Mouse (Mus musculus): ENCODE measurements at regions not wholly inside any gene's neighbourhood (a gene's known extent, or its start where the extent isn't known, plus 50 kb on each side); places are given as distances from the start of the nearest gene placed in this dataset.

DNA sequence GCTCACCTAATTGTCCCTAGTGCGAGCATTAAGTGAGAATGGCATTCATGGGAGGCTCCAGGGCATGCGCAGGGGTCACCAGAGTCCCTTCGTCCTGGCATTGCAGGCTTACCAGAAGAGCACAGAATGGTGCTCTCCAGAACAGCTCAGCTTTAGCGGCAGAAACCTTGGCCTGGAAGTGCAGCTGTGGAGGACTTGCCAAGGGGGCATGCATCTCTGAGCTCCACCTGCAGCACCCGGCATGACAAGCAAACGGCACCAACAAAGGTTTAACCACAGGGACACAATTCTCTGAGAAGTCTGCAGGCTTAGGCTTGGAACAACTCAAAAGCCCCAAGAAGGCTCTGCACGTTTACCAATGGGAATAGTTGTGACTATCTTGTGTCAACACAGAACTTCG is 128.4 kb downstream of the Rpap3 start:
- DNase-seq = peak; percentile 24 to 49

DNA sequence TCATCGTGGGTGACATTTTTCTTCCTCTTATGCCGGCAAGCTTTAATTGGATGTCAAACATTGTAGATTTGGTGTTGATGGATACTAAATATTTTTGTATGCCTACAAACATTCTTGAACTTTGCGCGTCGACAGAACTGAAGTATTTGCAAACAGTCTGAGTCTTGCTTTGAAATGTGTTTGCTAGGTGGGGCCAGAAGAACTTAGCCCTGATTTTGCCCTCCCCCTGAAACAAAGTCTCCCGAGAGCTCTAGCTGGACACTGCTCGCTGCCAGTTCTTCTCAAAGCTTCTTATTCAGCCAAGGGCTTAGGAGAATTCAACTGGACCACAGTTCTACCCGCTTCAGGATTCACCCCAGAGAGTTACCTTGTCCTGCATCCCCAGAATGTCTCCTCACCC is 133.0 kb downstream of the Rpap3 start:
- no peak for DNase-seq

DNA sequence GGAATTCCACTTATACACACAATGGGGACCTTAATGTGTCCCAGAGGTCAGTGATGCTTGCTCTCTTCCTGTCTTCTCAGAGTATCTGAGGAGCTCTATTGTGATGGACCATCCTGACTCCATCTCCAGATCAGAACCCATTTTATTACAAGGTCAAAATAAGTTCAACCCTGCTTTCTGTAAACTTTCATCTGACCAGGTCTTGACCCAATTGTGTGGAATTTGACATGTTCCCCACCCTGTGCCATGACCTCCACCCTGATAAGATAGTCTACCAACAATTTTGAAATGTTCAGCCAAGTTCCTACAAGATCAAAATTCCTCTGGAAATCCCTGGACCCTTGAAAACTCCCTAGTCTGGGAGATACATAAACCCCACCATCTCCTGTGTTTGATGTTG is 133.7 kb downstream of the Rpap3 start:
- DNase-seq = no peak

DNA sequence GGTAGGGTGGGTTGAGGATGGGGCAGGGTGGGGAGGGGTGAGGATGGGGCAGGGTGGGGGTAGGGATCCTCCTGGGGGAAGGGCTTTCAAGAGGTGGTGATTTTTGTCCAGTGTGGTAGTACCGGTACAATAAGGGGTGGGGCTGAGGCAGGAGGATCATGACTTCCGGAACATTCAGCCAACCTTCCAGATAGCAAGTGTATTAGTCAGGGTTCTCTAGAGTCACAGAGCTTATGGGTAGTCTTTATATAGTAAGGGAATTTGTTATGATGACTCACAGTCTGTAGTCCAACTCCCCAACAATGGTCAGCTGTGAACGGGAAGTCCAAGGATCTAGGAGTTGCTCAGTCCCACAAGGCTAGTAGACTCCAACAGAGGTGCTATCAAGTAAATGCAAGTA is 145.5 kb downstream of the Rpap3 start:
- DNase-seq = no peak

DNA sequence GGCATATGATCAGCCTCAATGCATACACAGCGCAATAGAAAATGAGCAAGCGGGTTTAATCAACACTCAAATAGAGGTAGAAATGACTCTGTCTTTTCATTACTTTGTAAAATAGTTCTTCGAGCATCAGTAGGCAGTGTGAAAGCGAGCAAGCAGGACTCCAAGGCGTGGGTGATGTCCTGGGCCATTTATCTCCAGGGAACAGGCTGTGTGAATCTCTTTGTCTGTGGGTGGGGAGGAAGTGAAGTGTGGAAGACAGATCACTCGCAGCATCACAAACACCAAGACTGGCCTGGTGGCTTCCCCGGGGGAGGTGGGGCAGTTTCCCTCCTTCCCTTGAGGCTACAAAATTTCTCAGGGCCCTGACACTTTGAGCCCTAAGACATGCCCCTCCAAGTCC is 146.9 kb downstream of the Rpap3 start:
- DNase-seq = no peak

DNA sequence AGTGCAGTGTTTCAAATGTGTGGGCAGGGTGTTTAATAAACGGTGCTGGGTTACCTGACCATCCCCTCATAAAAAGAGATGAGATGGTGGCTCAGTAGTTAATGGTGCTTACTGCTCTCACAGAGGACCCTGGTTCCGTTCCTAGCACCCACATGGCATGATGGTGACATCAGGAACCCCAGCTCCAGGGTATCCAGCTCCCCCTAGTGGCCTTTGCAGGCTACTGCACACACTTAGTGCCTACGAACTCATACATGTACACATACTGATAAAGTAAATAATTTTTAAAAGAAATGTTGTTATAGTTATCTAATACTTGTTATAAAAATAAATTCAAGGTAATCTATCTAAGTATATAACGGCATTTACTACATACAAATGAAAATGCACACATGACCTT is 157.3 kb downstream of the Rpap3 start:
- DNase-seq = no peak

DNA sequence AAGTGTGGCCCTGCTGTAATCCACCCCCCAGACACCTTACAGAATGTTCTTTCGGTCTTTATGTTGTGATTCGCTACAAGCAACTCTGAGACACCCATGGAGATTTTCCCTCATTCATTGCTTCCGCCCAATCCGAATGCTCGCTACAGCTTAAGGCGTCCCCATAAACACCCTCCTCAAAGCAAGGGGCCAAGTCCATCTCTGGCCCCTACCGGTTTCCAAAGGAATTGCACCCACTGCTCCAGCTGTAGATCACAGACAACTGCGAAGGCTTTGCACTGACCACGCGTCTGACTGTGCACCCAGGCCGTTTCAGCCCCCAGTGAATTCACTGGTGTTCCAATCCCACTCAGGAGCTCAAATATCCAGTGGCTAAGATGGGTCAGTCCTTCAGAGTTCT is 160.6 kb downstream of the Rpap3 start:
- no peak for DNase-seq

DNA sequence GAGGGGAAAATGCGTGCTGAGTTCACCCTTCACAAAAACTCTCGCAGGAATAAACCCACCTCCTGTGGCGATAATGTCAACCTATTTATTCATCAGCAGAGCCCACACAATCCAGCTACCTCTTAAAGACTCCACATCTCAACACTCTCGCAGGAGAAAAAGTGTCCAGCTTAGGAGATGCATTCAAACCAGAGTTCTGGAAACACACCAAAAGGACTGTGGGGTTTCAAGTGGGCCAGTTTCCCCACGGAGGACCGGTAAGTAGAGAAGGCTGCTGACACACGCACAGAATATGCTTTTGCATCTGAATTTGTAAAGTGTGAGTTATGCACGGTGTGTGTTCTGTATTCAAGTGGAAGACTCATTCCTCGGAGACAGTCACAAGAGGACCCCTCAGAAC is 164.0 kb downstream of the Rpap3 start:
- DNase-seq = no peak

DNA sequence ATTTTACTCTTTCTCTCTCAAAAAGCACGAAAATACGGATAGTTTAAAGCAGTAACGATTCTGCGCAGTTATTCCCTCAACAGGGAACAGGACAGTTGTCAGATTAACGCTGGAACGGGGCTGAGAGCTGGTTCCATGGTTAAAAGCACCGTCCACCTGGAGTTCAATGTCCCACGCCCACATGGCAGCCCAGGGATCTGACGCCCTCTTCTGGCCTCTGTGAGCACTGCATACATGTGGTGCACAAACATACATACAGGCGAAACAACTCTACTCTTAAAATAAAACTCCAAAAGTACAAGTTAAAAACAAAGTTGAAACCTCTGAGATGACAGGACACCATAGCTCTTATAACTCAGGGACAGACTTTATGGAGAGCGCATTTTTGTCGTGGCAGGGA is 169.5 kb downstream of the Rpap3 start:
- no peak for DNase-seq

DNA sequence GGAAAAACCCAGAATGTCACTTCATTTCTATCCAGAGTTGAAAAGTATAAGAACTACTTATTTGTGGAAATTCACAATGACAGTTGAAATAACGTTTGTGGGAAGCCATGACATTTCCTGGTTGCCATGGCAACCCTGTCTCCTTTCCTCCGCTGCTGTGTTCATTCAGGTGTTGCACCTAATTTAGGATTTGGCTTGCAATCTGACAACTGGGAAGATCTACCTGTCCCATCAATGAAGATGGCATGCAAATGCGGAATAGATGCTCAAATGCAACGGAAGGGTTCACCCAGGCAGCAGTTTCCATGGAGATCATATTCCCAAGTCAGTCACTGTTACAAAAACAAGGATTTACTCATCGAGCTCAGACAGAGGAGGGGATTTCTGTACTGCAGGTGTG is 170.7 kb downstream of the Rpap3 start:
- DNase-seq = peak; percentile 20 to 38

DNA sequence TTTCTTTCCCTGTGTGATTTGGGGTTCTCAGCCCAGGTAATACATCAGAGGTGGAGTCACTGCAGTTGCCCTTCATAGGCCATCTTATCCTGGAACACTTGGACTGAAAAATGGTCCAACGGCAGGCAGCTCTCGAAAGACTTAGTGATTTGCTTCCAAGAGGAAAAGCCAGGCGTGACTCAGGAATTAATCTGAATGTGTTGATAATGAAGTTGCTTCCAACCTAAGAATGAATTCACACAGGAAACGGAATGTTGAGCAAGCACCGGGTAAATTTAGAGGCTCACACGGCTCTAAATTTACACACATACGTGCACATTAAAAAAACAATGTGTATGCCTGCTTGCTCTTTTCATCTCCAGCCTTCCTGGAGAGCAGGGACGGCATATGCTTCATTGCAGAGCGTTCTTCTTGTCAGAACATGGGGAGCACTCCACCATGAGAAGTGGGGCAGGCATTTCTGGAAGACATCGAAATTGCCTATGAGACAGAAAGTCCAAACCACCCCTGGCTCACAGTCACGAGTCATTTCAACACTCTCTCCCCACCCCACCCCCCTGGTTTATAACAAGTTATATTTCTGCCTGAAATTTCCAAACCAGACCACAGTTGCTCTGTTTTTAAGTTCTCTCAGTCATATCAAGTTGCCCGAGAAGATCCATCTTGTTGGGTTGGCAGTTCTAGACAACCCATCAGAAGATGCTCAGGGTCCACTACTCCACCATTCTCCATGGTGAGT is 171.9 kb downstream of the Rpap3 start:
- no peak for DNase-seq

DNA sequence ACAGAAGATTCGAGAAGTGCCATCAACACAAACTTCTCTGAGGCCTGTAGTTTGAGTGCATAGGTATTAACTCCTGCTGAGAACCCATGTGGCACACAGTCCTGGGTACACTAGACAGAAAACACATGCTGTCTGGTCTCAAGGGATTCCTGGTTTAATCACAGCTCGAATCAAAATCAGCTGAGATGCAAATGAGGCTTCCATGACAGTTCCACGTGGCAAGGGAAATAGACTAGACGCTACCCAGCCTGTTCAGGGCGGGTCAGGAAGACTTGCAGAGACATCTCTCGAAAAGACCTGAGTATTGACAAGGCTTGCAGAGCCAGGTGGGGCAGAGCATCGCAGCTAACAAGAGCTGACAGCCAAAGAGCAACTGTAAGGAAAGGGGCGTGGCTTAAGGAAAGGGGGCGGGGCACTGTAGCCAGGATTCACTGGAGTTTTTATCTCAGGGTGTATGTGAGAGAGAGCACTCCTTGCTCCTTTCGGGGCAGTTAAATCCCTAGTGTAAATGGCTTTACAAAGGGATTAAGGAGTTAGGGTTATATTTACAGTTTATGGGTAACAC is 173.2 kb downstream of the Rpap3 start:
- DNase-seq = peak; percentile 34 to 35

DNA sequence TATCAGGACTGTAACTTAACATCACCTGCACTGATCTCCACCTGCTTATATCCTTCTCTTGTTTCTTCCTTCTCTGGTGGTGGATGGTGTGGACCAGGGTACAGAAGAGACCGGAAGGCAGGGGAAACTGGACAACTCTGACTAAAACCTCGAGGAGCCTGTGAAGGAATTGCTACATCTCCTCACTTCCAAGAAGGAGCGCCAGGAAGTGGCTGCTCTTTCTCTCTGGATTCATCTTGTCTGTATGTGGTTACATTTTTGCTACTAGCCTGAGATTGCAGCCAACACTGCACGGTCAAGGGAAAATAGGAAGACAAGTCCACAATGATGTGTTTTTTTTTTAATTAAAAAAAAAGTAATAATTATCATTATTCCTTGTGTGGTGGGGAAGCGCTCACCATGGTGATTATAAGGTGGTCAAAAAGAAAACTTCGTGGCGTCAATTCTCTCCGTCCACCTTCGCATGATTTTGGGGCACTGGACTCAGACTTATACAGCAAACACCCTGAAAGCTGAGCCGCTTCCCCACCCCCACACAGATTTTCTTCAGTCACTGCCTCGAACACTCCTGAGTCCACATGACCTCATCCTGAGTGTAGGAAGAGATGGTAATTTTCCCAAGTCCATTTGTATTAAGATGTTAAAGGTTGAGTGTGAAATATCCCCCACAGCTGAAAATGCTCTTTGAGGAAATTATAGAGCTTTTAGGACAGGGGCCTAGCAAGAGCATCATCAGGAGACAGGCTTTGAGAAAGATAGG is 177.2 kb downstream of the Rpap3 start:
- no peak for DNase-seq

DNA sequence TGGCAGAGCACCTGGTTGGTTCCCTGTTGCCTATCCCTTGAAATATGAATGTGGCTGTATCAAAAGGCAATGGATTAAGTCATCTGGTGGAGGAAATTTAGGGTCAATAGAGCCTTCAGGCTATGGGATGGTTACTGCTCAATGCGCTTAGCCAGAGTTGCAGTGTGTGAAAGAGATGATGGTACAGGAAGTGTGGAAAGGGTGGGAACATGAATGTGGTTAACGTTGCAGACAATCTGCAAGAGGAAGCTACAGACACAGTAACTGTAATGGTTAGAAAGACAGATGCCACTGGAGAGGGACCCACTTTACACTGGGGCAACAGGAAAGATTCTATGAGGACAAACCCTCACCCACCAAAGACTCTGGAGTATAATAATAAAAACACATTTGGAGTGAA is 185.2 kb downstream of the Rpap3 start:
- no peak for DNase-seq

DNA sequence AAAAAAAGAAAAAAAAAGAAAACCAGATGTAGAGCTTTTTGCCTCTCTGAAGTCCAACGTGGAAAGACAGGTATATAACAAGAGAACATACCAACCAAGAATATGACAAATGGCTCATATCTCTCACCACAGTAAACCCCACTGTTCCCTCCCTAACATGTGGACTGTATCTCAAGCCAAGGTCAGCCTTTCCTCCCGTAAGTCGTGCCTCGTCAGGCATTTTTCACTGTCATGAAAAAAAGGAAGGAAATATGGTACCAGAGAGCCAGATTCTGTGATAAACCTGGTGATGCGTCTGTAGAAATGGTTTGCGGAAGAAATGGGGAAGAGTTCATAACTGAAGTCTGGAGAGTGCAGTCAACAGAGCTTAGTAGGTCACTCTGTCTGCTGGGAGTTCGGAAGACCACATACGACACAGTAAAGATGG is 185.7 kb downstream of the Rpap3 start:
- DNase-seq = no peak

DNA sequence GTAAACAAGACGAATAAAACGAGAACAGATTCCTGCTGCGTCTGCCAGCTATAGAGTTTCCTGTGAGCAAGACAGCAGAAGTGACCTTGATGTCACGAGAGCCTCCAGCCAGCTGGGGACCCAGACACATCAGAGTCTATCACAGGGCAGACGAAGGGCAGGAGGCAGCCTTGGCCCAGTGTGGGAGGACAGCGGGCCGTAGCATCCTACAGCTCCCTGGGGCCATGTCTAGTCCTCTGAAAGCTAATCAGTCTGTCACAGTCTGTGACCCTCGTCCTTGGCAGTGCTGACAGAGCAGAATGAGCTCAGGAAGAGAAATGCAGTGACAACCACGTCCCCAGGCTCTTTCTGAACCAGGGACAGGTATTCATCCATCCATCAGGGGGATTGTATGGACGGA is 187.7 kb downstream of the Rpap3 start:
- no peak for DNase-seq

DNA sequence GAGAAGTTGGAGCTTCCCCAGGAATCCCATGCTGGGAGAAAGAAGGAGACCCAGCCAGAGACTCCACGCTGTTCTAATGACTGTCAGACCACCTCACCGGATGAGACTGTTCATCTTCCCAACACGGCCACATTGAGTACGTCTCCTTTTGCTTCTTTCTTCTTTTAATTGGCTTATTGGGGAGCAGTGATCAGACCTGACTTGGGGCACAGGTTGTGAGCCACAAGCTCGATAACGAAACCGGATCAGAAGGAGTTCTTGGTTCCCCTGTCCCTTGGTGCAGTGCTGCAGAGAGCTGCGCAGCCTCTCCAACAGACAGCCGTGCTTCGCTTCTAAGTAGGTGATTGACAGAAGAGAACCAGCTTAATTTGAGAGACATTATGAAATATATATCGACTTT is 188.4 kb downstream of the Rpap3 start:
- no peak for DNase-seq

DNA sequence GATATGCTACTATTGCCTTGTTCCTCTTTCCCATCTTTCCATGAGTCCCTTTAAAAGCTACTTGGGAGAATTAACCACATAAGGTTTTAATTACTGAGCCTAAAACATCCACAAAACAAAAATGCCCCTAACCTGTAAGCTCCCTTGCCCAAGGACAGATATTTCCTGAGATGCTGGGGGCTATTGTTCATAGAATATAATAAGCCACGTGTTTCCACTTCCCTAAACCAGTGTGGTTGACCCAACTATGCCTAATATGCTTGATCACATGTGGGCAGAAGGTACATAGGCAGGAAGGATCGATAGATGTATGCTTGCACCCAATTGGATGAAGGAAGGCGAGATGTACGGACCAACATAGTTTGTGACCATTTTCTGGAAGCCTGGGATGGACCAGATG is 189.9 kb downstream of the Rpap3 start:
- no peak for DNase-seq

DNA sequence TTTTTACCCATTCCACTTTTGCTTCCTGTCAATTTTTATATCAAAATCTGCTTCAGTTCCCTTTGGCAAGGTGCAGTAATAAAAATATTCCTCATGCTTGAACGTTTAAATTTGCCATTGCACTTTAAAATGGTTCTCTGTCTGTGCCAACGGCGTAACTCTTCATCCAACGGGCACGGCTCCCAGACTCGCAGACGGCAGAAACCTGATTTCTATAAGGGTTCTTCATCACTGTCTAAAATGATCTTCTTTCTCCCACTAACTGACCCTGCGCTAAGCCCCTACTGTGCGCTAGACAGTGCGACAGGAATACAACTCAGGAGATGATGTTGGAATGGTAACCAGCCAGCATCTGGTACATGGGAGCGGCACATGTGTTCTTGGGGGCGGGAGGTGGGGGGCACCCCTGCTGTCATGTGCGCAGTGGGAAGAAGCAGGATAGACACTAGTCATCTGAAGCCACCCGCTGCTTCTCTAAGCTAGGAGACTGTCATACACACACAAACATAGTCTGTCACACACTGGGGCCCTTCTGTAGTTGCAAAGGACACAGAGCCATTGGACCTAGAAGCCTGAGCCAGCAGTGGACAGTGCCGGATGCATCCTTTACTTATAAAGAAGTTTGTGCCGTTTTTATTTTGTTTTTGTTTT is 197.8 kb downstream of the Rpap3 start:
- no peak for DNase-seq

DNA sequence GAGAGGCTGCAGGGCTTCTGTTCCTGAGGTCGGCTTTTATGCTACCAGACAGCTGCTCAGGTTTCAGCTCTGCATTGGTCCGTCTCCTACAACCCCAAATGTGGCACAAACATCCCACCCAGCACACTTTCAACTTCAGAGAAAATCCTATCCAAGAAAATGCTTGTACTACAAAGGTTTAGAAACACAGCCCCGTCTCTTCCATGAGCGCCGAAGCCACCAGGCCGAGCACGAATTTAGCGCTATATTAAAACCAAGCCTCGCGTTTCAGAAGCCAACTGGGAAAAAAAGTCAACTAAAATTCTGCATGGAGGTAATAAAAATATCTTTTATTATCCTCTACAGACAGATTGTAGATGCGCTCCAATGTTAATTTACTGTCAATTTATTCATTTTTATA is 198.4 kb downstream of the Rpap3 start:
- no peak for DNase-seq

DNA sequence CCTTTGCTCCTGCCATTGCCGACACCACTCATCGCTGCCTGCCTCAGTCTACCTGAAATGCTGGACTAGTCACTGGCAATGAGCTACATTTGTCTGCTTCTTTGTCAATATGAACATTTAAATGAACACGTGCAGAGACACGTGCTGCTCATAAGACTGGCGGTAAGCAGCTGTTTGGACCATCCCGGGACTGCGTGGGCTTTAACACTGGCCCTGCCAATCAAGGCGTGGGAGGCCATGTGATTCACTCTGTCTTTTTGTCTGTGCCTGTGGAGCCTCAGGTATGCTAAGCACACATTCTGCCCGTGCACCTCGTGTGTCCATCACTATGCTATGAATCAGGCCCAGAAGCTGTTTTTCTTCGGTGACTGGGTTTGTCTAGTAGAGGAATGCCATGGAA is 199.9 kb downstream of the Rpap3 start:
- no peak for DNase-seq

DNA sequence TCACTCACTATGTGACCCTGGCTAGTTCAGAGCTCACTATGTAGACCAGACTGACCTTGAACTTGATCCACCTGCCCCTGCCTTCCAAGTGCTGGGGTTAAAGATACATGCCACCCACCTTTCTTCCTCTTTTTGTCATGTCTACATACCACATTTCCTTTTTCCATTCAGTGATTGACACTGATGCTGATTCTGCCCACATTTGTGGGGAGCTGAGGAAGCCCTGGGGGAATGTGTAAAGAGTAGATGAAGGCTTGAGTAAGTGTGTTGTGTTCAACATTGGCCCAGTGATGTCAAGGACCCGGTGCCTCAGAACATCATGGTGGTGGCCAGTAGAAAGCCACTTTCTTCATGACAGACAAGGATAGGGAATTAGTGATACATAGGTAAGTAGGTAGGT is 201.3 kb downstream of the Rpap3 start:
- DNase-seq = no peak

DNA sequence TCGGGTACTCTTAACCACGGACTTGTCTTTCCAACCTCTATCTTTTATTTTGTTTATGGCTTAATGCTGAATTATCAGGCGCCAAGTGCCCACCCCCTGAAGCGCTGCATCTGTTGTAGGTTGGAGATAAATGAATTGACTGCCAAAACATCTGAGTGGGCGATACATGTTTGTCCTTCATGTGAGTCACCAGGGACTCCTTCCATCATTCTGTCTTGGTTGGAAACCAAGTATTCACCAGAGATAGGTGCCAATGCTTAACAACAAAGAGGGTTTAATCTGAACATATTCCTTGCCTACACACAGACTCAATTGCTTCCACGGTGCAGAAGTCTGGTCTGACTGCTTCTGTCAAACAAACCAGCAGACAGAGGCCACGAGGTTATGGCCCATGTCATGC is 203.6 kb downstream of the Rpap3 start:
- DNase-seq = no peak

DNA sequence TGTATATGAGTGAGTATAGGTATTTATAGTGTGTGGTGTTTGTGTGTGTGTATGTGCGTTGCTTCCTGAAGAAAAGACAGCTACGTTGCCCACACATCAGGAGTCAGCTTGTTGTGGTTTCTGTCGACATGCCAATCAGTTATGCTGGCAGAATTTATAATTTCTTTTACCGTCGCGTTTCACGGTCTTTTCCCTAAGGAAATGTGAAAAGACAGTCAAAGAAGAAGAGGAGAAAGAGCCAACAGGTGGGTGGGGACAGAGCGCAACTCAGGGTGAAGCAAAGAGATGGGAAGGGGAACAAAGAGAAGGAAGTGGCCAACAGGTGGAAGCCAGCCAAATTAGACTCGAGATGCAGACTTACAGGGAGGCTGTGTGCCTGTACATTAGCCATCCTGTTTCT is 204.2 kb downstream of the Rpap3 start:
- DNase-seq = peak in 1 of 2 experiments; percentile 14

Measured in thymus, postnatal 36 days (tissue).